Mouse (Mus musculus): ENCODE results near the gene Hadh. TPM values are rescaled to one million over a fixed set of nuclear protein-coding genes. Genes with fewer than 3 reads are reported as not detected.

Gene Hadh
- total RNA-seq, 1 experiment, result 64.1 TPM

- no peak for DNase-seq (ENCODE audit: low read depth, low spot score)
- no peak overlapping the region for H3K9ac ChIP-seq (ENCODE audit: insufficient read depth, low read depth, low read length, poor library complexity, severe bottlenecking)
- H3K36me3 ChIP-seq (ENCODE audit: control insufficient read depth, insufficient read depth, low read length, poor library complexity, severe bottlenecking), result peaks cover 1% of the 10 kb centered on the region; the same call in 1 of the 2 replicates
- H3K4me3 ChIP-seq (ENCODE audit: insufficient read depth in 1 of 2, low read depth in 1 of 2, low read length in 2 of 2, poor library complexity in 1 of 2, severe bottlenecking in 1 of 2), result no peak overlapping the region
- no peaks in the 10 kb centered on the region for H3K9me3 ChIP-seq (ENCODE audit: control insufficient read depth, insufficient read depth, low read depth, low read length)
- peaks cover 0 to 7% of the 10 kb centered on the region in 2 experiments; a peak in 2 of 4 replicates for H3K4me1 ChIP-seq (ENCODE audit: control insufficient read depth in 2 of 2, insufficient read depth in 2 of 2, low read length in 2 of 2, poor library complexity in 1 of 2)
- H3K27ac ChIP-seq (ENCODE audit: insufficient read depth, low read depth, low read length, poor library complexity, severe bottlenecking), result no peak overlapping the region
- in situ Hi-C loops (cut with MboI; ENCODE audit: low sequenced_read_pairs in 2 of 2, unreplicated experiment in 2 of 2), result no loop called here
- no peak for TF ChIP-seq HCFC1 (IDR thresholded peaks at IDR 0.05; ENCODE audit: borderline replicate concordance, insufficient read depth, low read length)
- no peak for TF ChIP-seq ZNF384 (IDR thresholded peaks at IDR 0.05; ENCODE audit: low read depth, low read length)
Measured at GRCm38 (mm10) chr3:131198991-131199390, 72.9 kb downstream of the Hadh start.

GRCm38 (mm10) chr3:131196507-131197019, 75.3 kb downstream of the Hadh start:
- Histone ChIP-seq H3K36me3 (ENCODE audit: control insufficient read depth, insufficient read depth, low read length, poor library complexity, severe bottlenecking) (no peaks in the 10 kb centered on the region; the same call in 1 of the 2 replicates), H3K9ac (ENCODE audit: insufficient read depth, low read depth, low read length, poor library complexity, severe bottlenecking) (no peak overlapping the region), H3K9me3 (ENCODE audit: control insufficient read depth, insufficient read depth, low read depth, low read length) (no peaks in the 10 kb centered on the region), H3K4me1 (ENCODE audit: control insufficient read depth in 2 of 2, insufficient read depth in 2 of 2, low read length in 2 of 2, poor library complexity in 1 of 2) (peaks cover 0 to 7% of the 10 kb centered on the region in 2 experiments; a peak in 2 of 4 replicates), H3K4me3 (ENCODE audit: insufficient read depth in 1 of 2, low read depth in 1 of 2, low read length in 2 of 2, poor library complexity in 1 of 2, severe bottlenecking in 1 of 2) (no peak overlapping the region), H3K27ac (ENCODE audit: insufficient read depth, low read depth, low read length, poor library complexity, severe bottlenecking) (no peak overlapping the region)
- no peak for TF ChIP-seq MAFK (IDR thresholded peaks at IDR 0.05; ENCODE audit: insufficient read depth, low read depth, low read length)
- DNase-seq (ENCODE audit: low read depth, low spot score), result no peak
- in situ Hi-C loops (cut with MboI; ENCODE audit: low sequenced_read_pairs in 2 of 2, unreplicated experiment in 2 of 2), result no loop called here

GRCm38 (mm10) chr3:131196050-131196449, 75.9 kb downstream of the Hadh start:
- Histone ChIP-seq H3K9me3 (ENCODE audit: control insufficient read depth, insufficient read depth, low read depth, low read length) (no peaks in the 10 kb centered on the region), H3K4me1 (ENCODE audit: control insufficient read depth in 2 of 2, insufficient read depth in 2 of 2, low read length in 2 of 2, poor library complexity in 1 of 2) (peaks cover 0 to 8% of the 10 kb centered on the region in 2 experiments; a peak in 2 of 4 replicates), H3K27ac (ENCODE audit: insufficient read depth, low read depth, low read length, poor library complexity, severe bottlenecking) (no peak overlapping the region), H3K9ac (ENCODE audit: insufficient read depth, low read depth, low read length, poor library complexity, severe bottlenecking) (no peak overlapping the region), H3K36me3 (ENCODE audit: control insufficient read depth, insufficient read depth, low read length, poor library complexity, severe bottlenecking) (no peaks in the 10 kb centered on the region; the same call in 1 of the 2 replicates), H3K4me3 (ENCODE audit: insufficient read depth in 1 of 2, low read depth in 1 of 2, low read length in 2 of 2, poor library complexity in 1 of 2, severe bottlenecking in 1 of 2) (no peak overlapping the region)
- in situ Hi-C loops (cut with MboI; ENCODE audit: low sequenced_read_pairs in 2 of 2, unreplicated experiment in 2 of 2), result no loop called here
- DNase-seq (ENCODE audit: low read depth, low spot score), result no peak
- TF ChIP-seq ZNF384 (IDR thresholded peaks at IDR 0.05; ENCODE audit: low read depth, low read length) (no peak), MAFK (IDR thresholded peaks at IDR 0.05; ENCODE audit: insufficient read depth, low read depth, low read length) (no peak), ZC3H11A (IDR thresholded peaks at IDR 0.05; ENCODE audit: borderline replicate concordance, low read depth, low read length) (no peak), HCFC1 (IDR thresholded peaks at IDR 0.05; ENCODE audit: borderline replicate concordance, insufficient read depth, low read length) (no peak), CHD2 (IDR thresholded peaks at IDR 0.05; ENCODE audit: low read depth, low read length) (no peak)

GRCm38 (mm10) chr3:131191454-131191853, 80.4 kb downstream of the Hadh start:
- H3K4me3 ChIP-seq (ENCODE audit: insufficient read depth in 1 of 2, low read depth in 1 of 2, low read length in 2 of 2, poor library complexity in 1 of 2, severe bottlenecking in 1 of 2), result no peak overlapping the region
- no peaks in the 10 kb centered on the region for H3K9me3 ChIP-seq (ENCODE audit: control insufficient read depth, insufficient read depth, low read depth, low read length)
- TF ChIP-seq MAFK (IDR thresholded peaks at IDR 0.05; ENCODE audit: insufficient read depth, low read depth, low read length) (no peak), CHD2 (IDR thresholded peaks at IDR 0.05; ENCODE audit: low read depth, low read length) (no peak), ZC3H11A (IDR thresholded peaks at IDR 0.05; ENCODE audit: borderline replicate concordance, low read depth, low read length) (no peak), HCFC1 (IDR thresholded peaks at IDR 0.05; ENCODE audit: borderline replicate concordance, insufficient read depth, low read length) (no peak), ZNF384 (IDR thresholded peaks at IDR 0.05; ENCODE audit: low read depth, low read length) (no peak)
- H3K9ac ChIP-seq (ENCODE audit: insufficient read depth, low read depth, low read length, poor library complexity, severe bottlenecking), result no peak overlapping the region
- no peak overlapping the region for H3K27ac ChIP-seq (ENCODE audit: insufficient read depth, low read depth, low read length, poor library complexity, severe bottlenecking)
- peaks cover 0 to 5% of the 10 kb centered on the region in 2 experiments; a peak in 2 of 4 replicates for H3K4me1 ChIP-seq (ENCODE audit: control insufficient read depth in 2 of 2, insufficient read depth in 2 of 2, low read length in 2 of 2, poor library complexity in 1 of 2)
- no peak for DNase-seq (ENCODE audit: low read depth, low spot score)
- H3K36me3 ChIP-seq (ENCODE audit: control insufficient read depth, insufficient read depth, low read length, poor library complexity, severe bottlenecking), result no peaks in the 10 kb centered on the region; the same call in 1 of the 2 replicates
- in situ Hi-C loops (cut with MboI; ENCODE audit: low sequenced_read_pairs in 2 of 2, unreplicated experiment in 2 of 2), result no loop called here
